Mouse (Mus musculus): ENCODE results near the gene Sapcd1.

Gene Sapcd1

DNA sequence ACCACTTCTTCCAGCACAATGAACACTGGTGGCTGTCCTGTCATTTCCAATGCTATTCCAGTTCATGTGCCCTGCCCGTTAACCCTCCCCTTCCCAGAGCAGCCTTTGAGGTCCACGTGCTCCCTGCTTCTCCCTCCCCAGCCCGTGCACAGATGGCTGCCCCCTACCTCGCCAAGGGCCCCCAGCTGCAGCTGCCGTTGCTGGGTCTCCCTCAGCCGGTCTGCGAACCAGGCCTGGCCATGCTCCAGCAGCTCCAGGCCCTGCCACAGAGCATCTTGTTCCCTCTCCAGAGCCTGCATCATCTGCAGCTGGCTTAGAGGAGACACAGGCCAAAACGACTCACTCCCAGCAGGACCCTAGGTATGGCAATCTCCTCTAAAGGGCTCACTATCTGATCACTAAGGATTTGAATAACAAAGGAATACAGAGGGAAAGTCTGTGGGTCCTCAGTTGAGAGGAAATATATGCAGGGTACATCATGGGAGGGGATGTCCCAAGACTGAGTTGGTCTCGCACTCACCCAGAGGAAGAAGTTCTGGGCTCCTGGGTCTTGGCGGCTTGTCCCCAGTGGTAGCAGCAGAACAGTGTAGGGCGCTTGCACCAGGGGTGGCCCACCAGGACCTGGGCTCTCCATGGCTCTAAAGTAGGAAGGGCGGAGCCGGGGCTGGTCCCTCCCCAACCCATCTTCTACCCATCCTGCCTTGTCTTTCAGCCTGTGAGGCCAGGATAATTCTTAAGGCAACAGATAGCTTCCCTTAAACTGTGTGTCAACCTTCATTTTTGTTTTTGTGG, at the start of gene Sapcd1:
TSS of gene Sapcd1 (minus strand) at position 740 of the 792 bp plus-strand sequence.
- DNase-seq (ENCODE audit: low read depth, low spot score): no peak

DNA sequence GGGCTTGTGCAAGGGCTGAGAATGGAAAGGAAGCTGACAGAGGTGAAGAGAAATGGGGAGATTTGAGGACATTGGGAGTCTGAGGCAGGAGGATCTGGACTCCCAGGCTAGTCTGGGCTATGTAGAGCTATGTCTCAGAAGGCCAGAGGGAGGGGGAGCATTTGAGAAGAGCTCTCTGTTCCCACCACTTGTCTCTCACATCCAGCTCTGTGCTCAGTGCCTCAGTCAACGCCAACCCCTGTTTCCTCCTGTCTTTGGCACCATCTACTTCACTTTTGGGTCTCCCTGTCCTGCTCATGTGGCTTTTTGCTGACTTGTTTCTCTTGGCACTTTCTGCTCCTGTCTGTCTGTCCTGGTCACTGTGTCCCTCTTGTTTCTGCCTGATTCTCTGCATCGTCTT, 49.5 kb upstream of the Sapcd1 start:
- no peak for DNase-seq (ENCODE audit: low read depth, low spot score)

DNA sequence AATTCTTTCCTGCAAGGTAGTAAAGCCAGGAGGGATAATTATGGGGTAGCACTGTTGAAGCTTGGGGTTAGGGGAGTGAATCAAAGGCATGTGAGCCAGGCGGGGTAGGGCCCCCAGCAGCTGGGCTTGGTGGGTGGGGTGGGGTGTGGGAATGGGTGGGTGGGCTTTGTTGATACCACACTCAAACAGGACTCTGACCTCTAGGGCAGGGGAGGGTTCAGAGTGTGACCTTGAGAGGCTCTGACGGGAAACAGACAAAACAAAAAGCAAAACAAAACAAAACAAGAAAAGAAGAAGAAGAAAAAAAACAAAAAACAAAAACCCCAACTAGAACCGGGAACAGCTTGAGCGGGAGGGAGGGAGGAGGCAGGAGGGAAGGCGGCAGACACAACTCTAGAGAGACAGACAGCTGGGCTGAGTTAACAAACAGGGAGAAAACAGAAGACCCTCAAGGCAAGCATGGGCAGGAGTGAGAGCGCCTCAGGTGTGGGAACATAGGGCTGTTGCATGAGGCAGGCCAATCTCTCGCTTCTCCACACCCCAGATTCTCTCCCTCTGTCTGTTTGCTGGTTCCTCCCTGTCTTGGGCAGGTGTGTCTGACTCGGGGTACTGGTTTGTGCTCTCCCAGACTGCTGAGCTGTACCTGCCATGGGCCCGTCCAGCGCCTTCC, 48.8 kb upstream of the Sapcd1 start, which contains the start of gene Ly6g6e:
TSS of gene Ly6g6e (plus strand) at position 396 of the 670 bp plus-strand sequence.
- no peak for DNase-seq (ENCODE audit: low read depth, low spot score)

DNA sequence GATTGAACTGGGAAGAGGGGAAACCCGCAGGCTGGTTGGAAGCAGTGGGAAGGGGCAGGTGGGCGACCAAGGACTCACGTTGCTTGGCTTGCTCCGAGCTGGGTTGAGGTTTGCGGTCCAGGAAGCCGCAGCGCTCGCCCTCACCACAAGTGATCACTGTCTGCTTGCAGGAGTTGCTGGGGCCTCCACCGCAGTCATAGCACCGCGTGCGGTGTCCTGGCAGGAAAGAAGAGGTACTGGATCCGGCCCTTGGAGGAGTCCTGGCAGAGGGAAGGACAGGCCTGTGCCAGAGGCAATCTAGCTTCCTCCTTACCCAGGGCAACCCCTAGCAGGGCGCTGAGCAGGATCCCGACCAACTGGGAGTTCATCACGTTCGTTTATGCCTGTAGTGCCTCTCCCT, 46.3 kb upstream of the Sapcd1 start:
- DNase-seq (ENCODE audit: low read depth, low spot score): no peak

DNA sequence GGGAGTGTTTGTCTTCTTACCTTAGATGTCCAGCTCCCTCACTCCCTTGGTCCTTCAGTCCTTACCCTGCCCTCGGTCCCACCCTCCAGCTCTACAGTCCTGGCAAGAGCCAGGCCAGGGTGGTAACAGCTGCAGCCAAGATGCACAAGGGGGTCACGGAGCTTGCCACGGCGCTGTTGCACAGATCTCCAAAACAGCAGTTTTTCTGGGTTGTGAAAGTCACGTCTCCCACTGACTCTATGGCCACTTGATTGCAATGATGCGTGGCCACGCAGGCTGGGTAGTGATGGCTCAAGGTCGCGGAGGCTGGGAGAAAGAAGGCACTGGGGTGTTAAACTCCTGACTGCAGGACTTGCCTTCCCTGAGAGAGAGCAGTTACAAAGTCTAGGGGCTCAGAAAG, 43.6 kb upstream of the Sapcd1 start:
- no peak for DNase-seq (ENCODE audit: low read depth, low spot score)

DNA sequence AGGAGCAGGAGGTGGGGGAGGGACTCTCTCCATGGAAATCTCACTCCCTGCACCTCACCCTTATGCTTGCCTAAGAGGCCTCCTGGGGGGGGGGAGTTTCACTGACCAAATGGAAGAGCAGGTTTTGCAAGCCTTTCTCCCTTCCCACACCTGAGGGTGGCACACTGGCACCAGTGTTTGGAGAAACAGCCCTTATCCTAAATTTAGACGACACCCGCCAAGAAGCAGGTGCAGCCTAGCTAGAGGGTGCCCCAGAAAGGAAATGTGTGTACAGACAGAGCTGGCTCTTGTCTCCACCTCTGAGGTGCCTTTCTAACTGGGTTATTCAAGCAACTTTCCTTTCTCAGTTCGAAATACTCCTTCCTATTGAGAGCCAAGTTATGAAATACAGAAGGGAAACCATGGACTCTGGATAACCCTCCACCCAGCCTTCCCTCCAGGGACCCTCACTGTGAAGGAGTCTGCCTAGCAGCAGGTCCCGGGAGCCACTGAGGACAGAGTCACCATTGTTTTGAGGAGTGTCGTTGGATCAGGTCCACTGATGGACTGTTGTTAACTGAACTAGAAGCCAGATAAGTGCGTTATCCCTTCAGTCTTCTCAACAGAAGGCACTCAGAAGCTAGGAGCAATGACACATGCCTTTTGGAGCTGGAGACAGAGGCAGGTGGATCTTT, 42.9 kb upstream of the Sapcd1 start:
- no peak for DNase-seq (ENCODE audit: low read depth, low spot score)

DNA sequence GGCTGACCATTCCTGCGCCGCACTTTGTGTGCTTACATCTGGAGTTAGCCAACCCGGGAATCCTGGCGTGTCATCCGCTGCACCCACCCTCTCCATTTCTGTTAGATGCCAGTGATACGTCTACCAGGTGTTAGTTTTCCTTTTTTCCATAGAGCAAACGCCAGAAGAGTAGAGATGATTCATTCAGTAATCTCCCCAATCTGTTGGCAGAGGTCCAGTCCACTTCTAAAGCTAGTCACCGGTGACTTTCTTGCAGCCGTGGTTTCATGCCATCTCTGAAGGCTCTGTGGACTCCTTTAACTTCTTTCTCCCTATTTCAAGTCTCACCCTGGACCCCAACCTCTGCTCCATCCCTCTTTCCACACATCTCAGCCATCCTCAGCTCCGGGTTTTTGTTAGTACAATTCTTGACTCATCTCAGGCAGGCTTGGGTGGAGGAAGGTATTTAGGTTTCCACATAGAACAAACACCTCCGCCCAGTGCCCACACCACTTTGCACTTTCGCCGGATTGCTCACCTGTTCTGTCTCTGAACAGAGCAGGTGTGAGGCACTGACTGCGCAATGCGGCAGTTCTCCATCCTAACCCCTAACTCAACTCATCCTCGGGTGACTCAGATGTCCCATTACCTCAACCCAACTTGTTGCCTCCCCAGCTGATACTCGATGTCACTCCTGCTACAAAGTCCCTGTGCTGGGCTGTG, 40.5 kb upstream of the Sapcd1 start:
- DNase-seq (ENCODE audit: low read depth, low spot score): no peak

DNA sequence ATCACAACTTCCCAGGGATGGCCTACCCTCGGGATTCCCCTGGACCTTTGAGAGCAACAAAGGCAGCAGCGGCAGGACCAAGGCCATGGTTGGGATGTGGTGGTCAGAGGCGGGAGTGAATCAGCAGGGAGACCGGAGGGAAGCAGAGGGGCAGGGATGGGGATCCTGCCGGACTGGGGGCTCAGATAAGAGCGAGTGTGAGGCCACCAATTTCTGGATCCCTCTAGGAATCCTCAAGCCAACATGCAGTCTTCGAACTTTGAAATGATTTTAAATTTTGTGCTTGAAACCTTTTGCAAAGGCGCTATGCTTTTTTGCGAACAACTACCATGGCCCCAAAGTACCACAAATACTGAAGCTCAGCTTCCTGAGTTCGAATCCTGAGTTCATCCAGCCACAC, 38.3 kb upstream of the Sapcd1 start, which contains the start of gene Mpig6b:
TSS of gene Mpig6b (minus strand) at position 101 of the 400 bp plus-strand sequence.
- DNase-seq (ENCODE audit: low read depth, low spot score): no peak

DNA sequence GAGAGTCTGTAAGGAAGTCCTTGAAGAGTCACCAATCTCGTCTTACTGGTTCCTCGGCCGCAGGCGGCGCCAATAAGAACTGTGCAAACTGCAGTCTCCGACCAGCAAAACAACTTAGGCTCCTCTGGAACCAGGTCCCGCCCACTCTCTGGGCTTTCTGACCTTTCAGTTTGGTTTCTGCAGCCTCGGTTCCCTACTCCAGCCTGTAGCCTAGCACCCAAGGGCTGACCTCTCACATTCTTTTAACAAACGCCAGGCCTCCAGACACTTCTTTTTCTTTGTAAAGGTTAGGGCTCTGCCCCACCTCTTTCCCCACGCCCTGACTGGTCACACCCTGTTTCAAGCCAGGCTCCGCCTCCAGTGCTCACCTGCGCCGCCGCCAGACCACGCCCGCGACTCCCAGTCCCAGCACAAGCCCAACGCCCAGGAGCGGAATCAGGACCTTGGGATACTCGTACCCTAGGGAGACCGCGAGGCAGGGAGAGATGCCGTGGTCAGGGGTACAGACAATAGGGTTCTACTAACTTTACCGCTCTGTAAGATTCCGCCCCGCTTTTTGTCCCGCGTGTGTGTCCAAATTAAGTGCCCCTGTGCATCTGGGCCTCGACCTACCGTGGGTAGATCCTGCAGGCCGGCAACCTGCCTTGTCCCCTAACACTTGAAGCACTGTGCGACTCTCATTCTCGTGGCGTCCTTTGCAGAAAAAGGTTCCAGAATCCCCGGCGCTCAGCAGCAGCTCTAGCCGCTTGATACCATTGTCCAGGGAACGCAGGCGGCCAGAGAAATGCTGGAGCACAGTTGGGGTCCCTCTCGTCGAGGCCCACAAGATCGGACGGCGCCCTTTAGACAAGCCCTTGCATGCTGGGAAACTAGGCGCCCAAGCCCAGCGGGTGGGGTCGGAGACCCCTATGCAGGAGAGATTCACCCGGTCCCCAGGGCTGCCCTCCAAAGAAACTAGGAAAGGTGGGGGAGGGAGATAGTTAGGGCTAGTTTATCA, 37.4 kb upstream of the Sapcd1 start, which contains the start of gene Ly6g6c:
TSS of gene Ly6g6c (plus strand) at position 438 of the 997 bp plus-strand sequence.
- DNase-seq (ENCODE audit: low read depth, low spot score): peak; percentile 54

DNA sequence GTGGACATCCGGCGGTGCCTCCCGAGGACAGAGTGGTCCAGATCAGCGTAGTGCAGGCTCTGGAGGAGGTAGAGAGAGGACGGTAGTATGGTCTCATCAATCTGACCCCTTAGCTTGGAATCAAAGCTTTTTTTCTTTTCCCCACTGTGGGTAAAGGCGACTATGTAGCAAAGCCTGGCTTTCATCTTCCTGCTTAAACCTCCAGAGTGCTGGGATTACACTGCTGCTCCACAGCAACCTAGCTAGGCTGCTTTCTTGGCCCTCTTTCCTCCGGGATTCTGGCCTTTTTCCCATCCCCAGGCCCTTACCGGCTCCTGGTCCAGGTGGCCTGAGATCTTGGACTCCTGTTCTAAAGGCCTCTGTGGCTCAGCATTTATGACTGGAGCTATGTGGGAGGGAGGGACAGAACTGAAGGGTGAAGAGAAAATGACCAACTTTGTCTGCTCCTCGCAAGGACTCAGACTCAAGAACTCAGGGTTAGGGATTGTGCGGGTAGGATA, 36.6 kb upstream of the Sapcd1 start:
- DNase-seq (ENCODE audit: low read depth, low spot score): no peak

DNA sequence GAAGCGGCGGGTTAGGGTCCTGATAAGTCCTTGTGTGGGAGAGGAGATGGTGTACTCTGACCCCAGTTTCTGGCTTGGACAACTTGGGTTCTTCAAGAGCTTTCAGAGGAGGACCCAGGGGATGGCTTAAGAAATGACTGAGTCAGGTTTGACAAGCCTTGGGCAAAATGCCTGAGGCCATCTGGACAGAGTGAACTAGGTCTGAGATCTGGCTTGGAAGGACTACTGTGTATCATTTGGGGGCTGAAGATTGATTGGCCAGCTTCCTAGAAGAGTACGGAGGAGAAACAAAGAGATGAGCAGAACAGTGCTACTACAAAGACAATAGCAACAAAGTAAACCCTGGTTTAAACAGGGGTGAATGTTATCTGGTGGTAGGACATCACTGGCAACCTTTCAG, 35.6 kb upstream of the Sapcd1 start:
- no peak for DNase-seq (ENCODE audit: low read depth, low spot score)

DNA sequence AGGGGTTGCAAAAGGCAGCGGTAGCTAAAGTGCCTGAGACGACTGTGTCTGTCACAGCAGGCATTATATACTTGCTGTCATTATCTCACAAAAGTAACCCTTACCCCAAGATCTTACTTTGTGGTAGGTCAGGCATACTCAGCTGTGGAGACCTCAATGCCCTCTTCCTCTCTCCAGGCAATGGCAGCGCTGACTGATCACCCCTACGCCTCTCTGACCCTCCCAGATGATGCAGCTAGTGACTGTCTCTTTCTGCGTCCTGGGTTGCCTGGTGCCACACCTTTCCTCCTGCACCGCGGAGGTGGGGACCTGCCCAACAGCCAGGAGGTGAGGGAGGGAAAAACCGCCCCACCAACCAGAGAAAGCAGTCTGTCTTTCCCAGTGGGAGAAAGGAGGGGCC, 33.5 kb upstream of the Sapcd1 start:
- DNase-seq (ENCODE audit: low read depth, low spot score): no peak

DNA sequence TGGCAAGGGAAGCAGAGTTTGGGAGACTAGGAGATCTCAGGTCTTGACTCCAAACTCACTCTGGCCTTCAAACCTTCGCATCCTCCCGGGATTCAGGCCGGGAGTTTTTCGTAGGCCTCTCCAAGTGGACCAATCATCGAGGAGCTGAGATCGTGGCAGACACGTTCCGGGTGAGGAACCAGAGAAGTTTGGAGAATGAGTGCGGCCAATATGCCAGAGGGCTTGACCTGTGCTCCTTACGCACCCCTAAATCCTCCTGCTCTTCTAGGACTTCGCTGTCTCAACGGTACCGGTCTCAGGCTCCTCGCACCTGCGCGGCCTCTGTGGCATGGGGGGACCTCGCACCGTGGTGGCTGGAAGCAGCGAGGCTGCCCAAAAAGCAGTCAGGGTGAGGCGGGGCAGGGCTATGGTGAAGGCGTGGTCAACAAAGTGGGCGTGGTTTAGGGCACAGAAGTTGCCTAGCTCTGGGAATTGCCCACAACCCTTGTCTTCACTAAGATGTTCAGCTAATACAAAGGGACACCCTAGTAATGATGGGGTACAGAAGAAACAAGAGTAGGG, 33.0 kb upstream of the Sapcd1 start:
- no peak for DNase-seq (ENCODE audit: low read depth, low spot score)

DNA sequence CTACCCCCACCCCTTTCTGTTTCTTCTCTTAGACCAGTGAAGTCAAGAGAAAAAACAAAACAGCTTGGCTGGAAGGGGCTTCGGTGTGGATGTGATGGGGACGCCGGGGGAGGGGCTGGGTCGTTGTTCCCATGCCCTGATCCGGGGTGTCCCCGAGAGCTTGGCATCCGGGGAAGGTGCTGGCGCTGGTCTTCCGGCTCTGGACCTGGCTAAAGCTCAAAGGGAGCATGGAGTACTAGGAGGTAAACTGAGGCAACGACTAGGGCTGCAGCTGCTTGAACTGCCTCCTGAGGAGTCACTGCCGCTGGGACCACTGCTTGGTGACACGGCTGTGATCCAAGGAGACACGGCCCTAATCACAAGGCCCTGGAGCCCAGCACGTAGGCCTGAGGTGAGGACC, 32.3 kb upstream of the Sapcd1 start:
- DNase-seq (ENCODE audit: low read depth, low spot score): no peak

DNA sequence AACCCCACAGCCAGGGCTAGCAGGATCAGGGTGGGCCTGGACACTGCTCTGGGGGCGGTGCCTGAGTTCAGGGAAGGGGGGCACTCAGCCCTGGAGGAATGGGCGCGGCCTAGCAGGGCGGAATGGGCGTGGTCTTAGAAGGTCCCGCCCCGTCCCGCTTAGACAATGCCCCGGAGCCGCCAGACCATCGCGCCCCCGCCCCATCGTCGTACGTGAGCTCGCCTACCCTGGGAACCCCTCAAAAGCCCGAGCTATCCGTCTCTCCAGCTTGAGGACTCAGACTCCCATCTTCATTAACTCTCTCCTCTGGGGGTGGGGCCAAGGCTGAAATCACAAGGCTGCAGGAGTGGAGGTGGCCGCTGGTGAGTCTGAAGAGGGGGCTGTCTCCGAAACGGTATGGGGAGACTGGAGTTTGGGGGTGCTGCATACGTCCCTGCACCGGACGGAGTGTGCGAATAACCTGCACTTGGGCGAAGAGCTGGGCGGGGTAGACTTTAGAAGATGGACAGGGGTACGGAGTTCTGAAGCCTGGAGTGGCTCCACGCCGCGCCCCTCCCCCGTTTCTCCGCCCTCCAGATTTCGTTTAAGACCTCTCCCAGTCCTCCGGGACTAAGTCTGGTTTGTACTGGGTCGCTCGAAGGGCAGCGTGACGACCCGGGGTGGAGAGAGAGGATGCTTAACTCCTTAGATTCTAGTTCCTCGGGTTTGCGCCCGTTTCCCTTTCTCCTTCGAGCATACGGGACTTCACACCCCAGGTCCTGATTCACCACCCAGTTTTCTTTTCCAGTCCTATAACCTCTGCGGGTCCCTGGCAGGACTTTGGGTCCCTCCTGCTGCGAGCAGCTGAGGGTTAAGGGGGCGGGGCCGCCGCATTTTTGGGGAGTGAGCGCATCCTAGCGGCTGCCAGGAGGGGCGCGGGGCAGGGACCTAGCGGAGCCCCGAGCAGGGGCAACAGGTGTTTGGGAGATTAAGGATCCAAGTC, 31.4 kb upstream of the Sapcd1 start, which contains the start of gene Ddah2:
TSS of gene Ddah2 (plus strand) at position 125 of the 982 bp plus-strand sequence.
- peak; percentile 90 for DNase-seq (ENCODE audit: low read depth, low spot score)

DNA sequence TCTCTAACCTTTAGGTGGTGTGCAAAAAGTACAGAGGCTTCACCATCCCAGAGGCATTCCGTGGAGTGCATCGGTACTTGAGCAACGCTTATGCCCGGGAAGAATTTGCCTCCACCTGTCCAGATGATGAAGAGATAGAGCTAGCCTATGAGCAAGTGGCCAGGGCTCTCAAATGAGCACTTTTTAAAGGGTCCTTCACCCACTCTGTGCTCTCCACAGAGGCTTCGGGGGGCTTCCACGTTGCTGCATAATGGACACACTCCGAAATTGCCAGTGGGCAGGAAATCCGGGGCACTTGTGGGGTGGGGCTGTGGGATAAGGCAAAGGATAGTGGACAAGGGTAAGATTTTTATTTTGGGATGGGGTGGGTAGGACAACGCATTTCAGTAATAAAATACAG, 30.5 kb upstream of the Sapcd1 start:
- DNase-seq (ENCODE audit: low read depth, low spot score): no peak

DNA sequence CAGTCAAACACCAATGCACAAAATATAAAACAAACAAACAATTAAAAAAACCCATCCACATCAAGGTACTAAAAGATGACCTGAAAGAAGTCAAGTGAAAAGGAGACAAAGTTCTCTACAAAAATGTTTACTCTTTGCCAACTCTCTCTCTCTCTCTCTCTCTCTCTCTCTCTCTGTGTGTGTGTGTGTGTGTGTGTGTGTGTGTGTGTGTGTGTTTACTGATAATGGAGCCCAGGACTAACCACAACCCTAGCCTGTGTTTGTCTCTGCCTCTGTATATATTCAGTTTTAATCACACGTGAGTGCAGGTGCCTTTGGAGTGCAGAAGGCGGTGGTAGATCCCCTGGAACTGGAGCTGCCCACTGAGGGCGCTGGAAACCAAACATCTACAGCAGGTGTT, 29.3 kb upstream of the Sapcd1 start:
- DNase-seq (ENCODE audit: low read depth, low spot score): no peak

DNA sequence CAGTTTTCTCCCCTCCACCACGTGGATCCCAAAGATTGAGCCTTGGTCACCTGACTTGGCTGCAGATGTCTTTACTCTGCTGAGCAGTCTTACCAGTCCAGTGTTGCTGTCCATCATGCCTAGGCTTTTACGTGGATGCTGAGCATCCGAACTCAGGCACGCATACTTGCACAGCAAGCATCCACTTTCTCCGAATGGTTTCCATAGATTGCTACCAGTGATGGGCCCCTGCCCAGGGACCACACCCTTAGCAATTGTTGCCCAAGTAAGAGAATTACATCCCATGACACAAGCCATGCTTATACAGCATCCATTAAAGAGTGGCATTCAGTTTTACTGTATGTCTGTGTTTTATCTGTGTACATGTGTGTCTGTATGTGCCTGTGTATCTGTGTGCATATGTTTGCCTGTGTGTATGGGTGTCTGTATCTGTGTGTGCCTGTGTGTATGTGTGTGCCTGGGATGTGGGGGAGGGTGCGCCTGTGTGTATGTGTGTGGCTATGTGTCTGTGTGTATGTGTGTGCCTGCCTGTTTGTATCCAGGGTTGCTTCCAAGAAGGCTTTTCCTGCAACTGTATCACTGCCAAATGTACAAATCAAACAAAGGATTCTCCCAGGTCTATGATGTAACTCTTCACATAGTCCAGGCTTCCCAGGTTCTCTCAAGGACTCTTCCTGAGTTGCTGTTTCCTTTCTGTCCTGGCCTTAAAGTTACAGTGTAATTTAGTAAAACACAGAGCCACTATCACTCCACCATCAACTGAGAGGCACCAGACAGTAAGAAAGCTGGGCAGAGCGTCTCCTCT, 28.1 kb upstream of the Sapcd1 start:
- no peak for DNase-seq (ENCODE audit: low read depth, low spot score)
